Mouse (Mus musculus): Measurements from ENCODE around the gene Cdh3.

The Cdh3 gene

DNA sequence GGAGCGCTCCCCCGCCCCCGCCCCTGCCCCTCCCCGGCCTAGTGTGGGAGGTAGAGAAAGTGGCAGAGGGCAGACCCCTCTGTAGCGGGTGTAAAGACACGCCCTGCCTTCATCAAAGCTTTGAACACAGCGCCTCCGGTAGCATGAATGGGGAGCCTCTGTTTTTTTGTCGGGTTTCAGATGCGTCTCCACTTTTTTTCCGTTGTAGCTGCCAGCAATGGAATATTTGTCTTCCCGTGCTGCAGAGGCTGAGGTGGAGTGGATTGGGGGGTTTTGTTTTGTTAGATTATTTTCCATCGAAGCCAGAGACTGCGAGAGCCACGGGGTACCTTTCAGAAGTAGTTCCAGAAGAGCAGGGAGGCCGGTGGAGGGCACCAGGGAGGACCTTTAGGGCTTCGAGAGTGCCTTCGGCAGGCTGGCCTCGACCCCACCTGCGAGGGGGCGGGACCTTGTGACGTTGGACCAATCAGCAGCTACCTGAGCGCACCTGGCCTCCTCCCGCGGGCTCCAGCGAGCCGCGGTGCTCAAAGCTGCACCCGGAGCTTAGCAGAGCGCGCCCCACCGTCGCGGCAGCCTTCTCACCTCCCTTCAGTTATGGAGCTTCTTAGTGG, at the start of gene Cdh3:
Gene Cdh3, plus strand, starts transcription at position 527 of the 611 bp plus-strand sequence.
- peak; percentile 84 for DNase-seq (ENCODE audit: low spot score)

DNA sequence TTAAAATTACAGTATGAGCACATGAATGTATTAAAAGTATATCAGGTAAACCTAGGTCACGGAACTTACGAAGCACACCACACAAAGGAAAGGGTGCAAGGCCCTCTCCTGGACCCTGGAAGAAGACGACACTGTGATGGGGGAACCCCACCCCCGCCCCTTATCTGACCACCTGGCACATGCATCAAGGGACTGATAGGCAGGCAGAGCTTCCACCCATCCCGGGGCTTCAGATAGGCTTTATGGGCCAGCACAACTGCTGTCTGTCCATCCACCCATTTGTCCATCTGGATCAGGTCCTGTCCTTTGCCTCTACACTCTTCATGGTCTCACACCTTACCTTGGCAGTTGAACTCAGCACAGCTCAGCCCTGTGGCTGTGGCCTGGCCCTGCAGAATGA, 48.6 kb upstream of the Cdh3 start:
- DNase-seq (ENCODE audit: low spot score), result no peak

DNA sequence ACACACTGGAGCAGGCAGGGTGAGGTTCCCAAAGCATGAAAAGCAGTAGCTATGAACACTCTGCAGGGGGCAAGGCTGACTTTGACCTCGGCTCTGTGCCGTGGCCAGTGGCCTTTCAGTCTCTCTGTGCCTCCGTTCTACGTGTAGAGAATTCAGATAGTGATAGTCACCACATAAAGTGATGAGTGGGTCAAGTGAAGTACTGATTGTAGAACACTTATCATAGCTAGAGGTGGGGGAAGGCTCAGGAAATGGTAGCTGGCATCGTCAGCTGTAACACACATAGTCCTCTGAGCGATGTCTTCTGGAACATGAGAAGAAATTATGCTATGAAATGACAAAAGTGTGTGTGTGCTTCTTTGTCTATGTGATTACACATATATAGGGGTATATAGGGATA, 46.9 kb upstream of the Cdh3 start:
- no peak for DNase-seq (ENCODE audit: low spot score)

DNA sequence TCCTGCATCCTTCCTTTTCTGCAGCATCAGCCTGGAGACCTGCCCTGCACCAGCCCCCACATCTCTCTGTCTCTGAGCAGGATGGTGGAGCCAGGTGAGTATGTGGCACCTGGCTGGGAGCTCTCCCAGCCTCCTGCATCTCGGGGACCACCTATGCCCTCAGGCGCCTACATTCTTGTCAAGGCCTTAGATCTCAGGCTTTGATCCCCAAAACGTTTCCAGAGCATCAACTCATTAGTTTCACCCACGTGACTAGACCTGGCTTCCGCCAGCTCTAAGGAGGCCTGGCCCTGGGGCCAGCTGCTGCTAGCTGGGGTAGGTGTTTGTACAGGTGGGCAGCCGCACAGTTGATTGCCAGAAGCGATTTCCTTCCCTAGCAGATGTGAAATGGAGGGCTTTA, 41.2 kb upstream of the Cdh3 start:
- DNase-seq (ENCODE audit: low spot score), result no peak

DNA sequence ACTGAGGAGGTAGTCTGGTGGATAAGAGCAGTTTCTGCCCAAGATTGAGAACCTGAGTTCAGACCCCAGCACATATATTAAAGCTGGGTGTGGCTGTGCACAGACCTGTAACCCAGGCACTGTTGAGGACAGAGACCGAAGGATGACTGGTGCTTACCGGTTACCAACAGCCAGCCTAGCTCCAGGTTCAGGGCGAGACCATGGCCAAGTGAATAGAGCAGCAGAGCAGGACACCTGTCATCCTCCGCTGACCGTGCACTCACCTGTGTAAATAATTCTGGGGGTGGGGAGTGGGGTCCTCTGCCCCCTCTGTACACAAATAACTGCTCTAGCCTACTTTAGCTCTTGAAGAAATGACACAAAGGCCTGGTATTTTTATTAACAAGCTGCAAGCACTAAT, 36.7 kb upstream of the Cdh3 start:
- no peak for DNase-seq (ENCODE audit: low spot score)

DNA sequence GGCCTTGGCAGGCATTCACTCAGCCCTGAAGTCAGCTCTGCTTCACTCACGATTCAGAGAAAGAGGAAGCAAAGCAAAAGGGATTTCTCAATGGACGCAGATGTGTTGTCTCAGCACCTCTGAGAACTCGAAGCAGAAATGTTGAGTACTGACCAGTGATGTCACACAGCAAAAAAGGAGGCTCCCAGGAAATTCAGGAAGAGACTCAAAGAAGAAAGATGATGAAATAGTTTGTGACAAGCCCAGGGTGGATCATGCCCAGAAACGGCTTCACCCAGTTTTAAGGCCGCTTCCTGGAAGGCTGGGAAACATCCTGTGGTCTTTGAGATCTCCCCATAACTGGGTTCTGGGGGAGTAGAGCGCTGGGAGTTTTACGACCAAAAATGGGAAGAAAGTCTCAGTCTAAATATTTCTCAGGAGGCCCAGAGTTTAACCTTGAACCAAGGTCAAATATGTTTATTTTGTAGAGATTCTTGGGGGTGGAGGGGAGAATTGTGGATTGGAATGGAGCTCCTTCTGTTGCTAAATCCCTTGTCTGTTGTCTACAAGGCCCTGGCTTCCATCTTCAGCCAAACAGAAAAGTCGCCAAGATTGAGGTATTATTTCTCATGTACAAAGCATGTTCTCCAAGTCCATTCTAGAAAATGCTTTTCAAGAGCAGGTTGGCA, 10.5 kb upstream of the Cdh3 start, which contains the start of gene 6030452D12Rik:
Gene 6030452D12Rik, plus strand, starts transcription at position 505 of the 668 bp plus-strand sequence.
- peak; percentile 51 for DNase-seq (ENCODE audit: low spot score)

DNA sequence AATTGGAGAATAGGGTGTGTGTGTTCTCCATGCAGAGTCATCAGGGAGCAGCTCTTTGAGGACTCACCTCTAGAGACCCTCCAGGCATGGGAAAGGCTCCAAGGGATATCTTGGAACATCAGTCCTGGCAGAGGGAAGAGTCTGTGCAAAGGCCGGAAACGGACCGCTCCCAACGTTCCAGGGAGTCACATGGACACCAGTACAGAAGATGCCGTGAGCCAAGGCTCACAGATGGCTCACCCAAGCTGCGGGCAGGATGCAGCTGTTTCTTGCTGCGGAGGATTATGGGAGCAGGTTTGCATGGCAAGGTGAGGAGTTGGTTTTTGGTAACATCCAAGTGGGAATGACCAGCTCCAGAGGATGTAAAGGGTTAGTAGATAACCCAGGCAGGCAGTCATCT, 6.5 kb upstream of the Cdh3 start:
- no peak for DNase-seq (ENCODE audit: low spot score)

DNA sequence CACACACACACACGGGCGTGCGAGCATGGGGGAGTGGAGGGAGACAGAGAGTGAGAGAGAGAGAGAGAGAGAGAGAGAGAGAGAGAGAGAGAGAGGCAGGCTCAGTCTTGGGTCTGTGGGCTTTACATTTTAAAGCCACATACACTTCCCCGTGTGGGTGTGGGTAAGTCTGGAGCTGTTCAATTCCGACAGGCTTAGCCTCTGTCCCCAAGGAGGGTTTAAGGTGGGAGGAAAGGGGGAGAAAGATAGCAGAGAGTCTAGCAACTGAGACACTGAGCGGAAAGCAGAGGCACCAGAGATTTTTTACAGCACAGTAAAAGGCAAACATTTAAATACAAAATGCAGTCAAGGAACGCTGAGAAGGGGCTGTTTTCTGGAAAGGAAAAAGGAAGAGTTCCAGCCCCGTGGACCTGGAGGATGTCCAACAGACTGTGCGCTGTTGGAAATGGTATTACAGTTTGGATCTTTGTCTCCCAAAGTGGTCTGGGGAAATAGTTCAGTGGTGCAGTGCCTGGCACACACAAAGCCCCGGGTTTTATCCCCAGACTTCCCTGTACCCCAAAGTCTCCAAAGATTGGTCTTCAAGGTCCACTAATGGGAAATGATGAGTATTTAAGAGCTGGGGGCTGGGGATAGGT, 5.2 kb upstream of the Cdh3 start:
- DNase-seq (ENCODE audit: low spot score), result no peak

DNA sequence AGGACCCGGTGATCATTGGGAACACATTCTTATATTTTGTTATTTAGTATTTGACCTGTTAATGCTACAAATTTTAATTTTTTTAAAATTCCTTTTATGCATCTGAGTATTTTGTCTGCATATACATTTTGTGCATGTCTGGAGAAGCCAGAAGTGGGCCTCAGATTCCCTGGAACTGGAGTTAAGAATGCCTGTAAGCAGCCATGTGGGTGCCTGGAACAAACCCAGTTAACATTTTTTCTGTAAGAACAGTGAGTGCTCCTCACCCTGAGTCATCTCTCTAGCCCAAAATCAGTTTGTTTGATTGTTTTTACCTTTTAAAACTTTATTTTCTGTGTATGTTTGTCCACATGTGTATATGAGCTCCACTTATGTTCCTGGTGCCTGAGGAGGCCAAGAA, 4.6 kb upstream of the Cdh3 start:
- no peak for DNase-seq (ENCODE audit: low spot score)

DNA sequence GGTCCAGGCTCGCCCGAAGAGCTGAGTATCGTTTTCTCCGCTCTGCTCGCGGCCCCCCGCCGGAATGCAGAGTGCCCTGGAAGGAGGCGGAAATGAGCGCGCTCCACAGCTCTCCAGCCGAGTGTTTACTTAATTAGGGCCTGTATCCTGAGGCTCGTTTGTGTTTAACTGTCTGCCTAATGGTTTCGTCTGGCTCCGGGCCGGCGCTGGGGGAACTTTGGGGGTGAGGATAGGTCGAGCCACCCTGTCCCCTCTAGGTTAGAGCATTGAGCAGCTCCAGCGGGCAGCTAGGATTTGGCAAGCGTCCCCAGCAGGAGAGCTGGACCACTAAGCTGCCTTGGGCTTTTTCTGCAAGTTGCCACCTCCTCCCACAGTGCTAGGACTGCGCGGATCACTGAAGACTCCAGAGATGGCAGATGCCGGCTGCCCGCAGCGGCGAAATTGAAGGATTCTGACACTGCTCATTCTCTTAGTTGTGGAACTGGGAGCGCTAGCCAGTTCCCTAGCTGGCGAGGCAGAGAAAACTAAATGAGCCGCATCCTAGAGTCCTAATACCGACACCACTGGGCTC, 2.8 kb upstream of the Cdh3 start:
- DNase-seq (ENCODE audit: low spot score), result peak; percentile 46

DNA sequence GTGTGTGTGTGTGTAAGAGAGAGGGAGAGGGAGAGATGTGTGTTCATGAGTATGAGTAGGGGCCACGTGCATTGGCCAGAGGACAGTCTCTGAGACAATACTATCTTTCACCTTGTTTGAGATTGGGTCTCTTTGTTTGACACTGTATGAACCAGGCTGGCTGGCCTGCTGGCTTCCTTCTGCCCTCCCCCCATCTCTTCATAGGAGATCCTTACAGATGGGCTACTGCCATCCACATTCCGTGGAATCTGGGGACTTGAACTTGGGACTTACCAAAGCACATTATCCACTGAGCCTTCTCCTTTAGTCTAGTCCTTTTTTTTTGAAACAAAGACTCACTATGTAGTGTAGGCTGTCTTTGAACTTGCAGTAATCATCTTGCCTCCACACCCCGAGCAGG, 2.2 kb upstream of the Cdh3 start:
- no peak for DNase-seq (ENCODE audit: low spot score)

DNA sequence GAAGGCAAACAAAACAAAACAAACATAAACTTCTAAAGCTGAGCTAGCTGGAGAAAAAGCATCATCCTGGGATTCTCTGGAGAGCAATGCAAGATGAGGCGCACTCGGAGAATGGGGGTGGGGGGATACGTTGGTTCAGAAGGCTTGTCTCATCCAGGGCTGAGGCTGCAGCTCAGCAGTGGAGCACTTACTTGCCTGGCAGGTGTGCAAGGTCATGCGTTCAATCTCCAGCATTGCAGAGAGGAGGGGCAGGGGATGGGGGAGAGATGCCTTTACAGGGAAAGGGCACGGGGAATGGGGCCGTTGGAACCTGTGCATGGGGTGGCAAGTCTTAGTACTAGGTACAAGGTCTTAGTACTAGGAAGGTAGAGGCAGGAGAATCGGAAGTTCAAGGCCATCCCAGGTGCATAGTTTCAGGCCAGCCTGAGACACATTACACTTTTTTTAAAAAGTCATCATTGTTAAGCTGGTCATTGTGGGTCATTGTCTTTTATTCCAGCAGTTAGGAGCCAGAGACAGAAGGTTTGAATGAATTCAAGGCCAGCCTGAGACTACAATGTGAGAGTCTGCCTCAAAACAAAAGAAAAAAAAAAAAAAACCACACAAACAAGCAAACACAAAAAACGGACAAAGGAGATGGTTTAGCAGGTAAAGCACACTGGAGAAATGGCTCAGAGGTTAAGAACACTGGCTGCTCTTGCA, 1.5 kb upstream of the Cdh3 start:
- no peak for DNase-seq (ENCODE audit: low spot score)

DNA sequence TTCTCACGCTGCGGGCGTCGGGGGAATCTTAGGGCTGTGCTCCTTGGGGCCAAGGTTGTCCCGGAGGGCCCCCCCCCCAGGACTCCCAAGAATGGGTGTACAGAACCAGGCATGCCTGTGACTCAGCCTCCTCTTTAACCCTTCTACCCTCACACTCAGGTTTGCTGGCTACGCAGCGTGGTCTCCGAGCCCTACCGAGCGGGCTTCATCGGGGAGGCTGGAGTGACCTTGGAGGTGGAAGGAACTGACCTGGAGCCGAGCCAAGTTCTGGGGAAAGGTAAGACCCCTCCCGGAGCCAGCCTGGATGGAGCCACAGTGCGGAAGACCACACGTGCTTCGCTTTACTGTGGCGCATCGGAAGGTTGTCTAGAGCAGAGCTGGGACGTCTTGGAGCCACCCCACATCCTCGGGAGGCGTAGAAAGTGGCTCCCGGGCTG, 392 bp downstream of the Cdh3 start:
- no peak for DNase-seq (ENCODE audit: low spot score)

DNA sequence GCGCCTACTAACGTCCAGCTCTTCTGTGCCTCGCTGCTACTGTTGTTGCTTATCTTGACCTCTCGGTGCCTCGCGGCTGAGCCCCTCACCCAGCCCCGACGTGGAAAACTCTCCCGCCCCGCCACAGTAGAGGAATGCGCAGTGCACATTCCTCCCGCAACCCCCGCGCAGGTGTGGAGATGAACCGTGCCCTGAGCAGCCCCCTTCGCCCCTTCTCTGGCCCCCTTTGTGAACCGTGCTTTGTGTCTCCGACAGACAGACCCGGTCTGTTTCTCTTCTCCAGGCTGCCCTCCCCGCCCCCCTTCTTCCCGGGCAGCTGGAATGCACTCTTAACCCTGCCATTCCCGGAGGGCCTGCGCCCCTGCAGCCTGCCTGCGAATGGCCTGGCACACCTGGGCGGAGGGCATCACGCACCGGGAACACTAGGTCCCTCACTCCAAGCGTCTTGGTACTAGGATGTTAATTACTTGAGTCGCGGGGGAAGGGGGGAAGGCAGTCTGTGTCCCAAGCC, 895 bp downstream of the Cdh3 start:
- no peak for DNase-seq (ENCODE audit: low spot score)

DNA sequence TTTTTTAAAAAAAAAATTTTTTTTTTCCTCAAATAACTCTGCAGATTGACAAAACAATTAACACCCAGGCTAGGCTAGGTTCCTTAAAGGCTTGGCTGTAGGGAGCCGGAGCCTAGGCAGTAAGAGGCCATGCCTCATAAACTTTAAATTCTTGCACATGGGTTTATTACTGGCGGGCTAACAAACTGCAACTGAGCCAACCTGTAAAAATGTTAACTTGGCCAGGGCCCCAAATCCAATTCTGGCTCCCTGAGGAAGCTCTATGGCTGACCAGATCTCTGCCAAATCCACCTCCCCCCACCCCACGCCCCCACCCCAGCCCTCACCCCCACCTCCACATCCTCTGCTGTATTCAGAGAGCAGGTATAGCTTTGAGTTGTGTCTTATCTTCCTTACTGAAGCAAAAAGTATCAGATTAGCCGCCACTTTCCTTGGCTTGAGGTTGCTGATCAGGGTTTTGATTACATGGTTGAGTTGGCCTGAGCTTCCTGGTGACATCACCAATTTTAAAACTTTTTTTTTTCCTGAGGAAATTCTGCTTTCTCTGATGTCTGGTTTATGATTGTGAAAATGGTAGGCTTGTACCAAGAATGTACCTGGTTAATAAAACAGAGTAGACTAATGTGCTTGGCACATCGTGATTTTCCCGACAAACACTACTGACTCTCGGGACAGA, 1.9 kb downstream of the Cdh3 start:
- DNase-seq (ENCODE audit: low spot score), result no peak

DNA sequence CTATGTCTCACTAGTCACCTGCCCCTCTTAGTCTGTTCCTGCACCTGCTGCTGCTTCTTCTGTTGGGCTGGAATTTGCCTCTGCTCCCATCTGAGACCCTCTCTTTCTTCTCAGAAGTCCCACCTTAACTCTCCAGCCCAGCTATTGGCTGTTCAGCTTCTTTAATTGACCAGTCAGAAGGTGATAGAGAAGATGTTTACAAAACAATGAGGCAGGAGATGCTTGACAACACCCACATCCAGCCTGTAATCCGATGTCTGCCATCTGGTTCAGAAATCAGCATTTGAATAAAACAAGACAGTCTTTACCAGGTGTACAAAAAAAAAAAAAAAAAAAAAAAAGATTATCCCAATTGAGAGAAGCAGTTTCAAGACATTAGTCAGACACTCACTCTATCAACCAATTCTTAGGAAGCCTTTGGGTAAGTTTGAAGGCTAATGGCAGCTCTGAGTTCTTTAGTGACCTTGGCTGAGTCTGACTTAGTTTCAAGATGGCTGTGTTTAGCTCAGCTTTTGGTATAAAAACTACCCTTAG, 5.3 kb downstream of the Cdh3 start:
- DNase-seq (ENCODE audit: low spot score), result no peak

DNA sequence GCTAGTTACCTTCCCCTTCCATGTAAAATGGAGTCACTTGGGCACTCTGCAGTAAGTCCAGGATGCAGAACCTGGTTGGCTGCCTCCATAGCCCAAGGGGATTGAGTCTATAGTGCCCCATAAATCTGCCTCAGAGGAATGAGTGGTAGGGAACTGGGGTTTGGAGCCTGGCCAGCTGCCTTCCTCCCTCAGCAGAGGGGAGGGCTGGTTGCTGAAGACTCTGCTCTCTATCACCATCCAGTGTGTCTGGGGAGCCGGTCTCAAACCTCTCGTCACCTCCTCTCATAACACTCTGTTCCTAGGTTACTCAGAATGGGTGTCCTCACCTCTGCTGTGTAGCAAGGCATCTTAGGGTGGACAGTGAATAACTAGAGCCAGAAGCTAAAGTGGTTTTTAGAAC, 5.9 kb downstream of the Cdh3 start:
- no peak for DNase-seq (ENCODE audit: low spot score)

DNA sequence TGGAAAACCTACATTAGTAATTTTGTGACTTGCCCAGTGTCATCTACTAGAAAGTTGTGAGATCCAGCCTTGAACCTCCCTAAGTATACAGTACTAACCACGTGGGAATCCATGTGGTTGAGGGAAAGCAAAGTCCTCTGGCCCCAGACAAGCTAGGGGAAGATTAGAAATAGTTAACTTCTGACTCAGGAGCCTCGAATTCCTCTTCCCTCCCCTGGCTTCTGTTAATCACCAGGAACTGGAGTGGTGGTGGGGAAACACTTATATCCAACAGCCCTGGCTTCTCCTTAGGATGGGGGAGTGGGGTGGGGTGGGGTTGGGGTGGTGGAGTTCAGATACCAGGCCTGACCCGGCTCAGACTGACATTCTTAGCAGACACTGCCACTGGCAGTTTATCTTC, 8.1 kb downstream of the Cdh3 start:
- no peak for DNase-seq (ENCODE audit: low spot score)

DNA sequence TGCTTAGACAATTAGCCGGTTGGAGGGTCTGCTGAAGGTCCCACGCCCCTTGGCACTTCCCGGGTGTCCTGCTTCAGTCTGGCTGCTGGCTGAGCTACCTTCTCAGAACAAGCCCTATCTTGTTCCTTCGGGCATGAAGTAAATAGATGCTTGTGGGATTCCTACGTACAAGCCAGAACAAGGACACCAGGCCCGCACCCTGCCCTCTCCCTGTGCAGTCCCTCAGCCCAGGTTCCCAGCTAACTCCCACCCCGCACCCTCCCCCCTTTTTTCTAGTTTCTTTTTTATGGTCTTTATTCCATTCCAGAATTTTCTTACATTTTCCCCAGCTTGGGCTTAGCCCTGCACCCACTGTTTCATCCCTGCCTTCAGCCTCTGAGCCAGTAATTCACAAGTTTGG, 9.9 kb downstream of the Cdh3 start:
- no peak for DNase-seq (ENCODE audit: low spot score)

DNA sequence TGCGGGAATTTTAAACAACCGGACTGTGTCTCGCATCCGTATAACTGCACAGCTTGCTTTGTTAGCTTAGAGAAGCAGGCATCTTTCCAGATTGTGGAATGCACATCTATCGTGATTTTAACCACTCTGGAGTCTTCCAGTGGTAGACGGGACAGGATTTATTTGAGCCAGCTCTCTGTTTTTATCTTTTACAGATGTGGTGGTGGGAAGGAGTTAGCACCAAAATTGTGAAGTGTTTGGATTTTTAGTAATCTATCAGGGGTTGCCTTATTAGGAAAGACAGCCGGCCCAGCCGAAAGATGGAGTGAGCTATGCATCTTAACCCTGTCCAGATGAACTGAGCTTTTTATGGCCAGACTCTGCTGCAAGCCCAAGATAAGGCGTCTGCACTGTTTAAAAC, 11.2 kb downstream of the Cdh3 start:
- no peak for DNase-seq (ENCODE audit: low spot score)

DNA sequence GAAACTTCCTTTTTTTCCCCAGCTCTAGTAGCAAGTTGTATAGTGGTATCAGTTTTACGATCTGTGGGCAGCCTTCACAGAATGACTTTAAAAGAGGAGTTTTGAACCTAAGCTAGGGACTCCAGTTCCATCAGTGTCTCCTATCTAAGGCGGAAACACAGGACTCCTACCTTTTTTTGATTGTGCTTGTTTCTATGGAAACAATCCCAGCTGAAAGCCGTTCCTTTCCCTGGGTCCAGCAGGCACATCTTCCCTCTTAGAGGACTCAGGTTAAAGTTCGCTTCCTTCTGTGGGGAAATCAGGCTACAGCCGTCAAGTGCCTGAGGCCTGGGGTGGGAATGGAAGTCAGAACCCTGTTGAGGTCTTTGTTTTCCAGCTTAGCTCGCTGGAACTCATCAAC, 16.0 kb downstream of the Cdh3 start:
- no peak for DNase-seq (ENCODE audit: low spot score)
